Mouse (Mus musculus): ENCODE results near the gene Ndufa11.
A peak's percentile ranks its signal among the peaks of the same experiment; 100 is the strongest.

The Ndufa11 gene

DNA sequence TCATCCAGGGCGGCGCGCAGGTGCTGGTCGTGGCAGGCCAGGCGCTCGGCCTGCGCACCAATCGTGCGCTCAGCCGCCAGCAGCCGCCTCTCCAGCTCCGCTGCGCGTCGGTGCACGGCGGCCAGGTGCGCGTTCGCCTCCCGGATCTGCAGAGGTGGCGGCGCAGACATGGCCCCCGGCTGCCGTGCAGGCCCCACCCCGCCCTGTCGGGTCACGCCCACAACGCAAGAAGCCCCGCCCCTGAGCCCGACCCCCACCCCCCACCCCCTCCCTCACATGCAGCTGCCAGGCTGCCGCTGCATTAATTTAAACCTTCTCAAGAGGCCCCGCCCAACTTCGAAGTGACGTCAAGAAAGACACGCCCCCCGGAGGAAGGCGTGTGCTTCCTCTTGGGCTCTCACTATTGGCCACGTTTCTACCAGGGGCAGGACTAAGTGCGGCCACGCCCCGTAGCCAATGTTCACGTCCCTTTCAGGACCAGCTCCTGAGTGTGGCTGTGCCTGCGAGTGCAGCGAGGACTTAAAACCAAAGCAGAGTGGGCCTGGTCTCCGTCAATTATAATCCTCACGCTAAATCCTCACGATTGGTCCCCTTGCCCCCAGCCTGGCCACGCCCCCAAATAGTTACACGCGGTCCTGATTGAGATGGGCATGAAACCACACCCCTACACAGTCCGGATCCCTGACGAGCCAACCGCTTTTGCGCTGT, 758 bp upstream of the Ndufa11 start:
- DNase-seq = peak; percentile 94

DNA sequence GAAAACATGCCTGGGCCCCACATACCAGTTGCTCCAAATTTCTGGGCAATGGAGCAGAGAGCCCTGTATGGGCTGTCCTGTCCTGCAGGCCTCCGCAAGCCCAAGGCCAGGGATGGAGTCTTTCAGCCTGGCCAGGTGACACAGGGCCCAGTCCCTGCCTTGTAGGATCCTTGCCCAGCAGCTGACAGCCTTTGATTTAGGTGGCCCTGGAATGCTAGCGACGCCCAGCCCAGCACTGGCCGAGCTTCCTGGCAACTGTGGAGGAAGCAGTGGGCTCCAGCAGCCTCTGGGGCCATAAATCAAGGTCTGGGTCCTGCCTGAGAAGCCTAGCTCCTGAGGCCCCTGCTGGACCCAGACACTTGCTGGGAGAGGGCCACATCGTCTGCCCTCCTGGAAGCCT, 4.9 kb downstream of the Ndufa11 start:
- DNase-seq = no peak

DNA sequence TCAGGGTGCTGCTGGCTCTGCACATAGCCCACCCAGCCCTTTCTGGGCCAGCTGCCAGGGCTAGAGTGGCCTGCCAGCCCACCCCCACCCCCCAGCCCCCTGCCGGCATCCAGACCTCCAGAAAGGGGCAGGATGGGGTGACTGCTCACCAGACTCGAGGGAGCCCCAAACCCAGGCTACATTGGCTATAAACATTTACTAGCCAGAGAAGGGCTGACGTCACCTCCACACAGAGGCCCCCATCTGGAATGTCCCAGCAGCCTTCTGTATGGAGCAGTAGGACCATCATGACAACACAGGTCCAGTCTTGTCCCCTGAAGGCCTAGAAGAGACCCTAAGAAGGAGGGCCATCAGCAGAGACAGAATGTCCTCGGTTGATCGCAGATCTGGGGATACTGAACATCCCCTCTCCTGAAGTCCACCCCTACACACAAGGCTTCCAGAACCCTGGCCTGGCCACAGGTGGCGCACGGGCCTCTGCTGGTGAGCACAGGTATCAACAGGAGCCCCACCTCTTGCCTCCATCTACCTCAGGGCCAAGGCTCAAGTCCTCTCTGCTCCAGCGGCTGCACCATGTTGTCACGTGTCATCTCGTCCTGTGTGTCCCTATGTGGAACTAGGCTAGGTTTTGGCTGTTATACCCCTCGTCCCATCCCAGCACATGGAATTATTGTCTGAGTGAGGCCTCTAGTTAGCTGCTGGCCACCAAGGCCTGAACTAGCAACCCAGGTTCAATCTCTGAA, 6.0 kb downstream of the Ndufa11 start:
- no peak for DNase-seq

DNA sequence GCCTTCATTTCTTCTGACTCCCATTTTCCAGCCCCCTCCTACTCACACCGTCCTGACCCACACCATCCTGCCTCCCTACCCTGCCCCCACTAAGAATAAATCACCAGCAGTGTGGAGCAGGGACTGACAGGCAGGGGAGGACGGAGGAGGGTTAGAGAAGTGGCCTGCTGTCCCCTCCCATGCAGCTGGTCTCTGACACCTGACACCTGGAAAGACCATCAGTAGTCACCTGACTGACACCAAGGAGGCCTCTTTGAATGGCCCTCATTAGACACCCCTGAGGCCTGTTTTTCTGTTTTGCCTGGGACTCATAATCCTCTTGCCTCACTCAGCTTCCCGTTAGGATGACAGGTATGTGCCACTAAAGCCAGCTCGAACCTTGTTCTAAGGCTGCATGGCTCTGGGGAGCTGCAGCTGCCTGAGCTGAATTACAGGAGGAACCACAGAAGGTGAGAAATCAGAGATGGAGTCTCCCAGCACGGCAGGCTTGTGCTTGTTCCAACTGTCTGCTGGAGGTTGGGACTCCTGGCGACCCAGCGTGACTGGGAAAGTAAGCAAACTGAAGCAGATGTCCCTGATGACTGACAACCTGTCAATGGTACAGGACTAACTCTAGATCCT, 9.6 kb downstream of the Ndufa11 start:
- no peak for DNase-seq

DNA sequence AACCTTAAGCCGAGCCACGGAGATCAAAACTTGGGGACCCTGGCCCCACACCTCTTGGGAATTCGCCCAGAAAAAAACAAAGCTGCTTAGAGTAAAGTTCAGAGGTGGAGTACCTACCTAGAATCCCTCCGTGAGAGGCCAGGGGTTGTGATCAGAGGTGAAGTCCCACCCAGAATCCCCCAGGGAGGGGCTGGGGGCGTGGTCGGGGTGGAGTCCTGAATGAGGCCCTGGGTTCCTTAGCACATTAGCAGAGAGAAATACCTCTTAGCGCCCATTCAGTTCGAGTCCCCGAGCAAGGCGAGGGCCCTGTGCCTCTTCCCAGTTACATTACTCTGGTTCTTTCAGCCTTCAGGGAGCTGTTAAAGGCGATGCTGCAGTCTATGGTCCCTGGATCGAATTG, 10.1 kb downstream of the Ndufa11 start:
- DNase-seq = peak; percentile 12

DNA sequence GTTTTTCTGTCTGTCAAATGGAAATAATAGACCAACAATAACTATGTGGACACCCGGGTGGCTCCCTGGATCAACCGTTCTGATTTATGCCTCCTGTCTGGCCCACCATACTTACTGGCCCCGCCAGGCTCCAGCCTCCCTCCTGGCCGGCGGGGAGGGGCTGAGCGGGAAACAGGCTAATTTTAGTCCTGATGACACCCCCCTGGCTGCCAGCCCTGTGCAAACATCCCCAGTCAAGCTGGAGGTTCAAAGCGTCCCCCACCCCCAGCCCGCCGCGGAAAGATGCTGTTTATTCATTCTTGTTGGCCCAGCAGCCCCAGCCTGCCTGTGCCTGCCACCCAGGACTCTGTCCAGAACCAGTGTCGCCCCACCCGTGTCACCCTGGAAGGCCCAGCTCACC, 10.6 kb downstream of the Ndufa11 start:
- no peak for DNase-seq

DNA sequence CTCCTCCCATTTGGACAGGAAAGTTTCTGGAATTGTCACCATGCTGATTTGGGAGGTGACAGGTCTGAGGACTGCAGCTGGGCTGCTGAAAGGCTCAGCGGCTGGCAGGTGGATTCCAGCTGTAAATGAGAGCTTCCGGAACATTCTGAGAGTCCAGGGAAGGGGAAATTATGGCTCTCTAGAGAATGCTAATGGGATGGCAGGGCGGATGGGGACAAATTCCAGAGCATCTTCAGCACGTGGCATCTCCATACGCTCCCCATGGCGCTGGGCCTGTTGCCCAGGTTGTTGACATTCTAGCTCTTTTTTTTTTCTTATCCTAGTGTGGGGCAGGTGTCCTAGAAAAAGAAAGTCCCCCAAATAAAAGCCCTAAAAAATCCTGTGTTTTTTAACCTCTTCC, 11.6 kb downstream of the Ndufa11 start:
- DNase-seq = peak; percentile 29

DNA sequence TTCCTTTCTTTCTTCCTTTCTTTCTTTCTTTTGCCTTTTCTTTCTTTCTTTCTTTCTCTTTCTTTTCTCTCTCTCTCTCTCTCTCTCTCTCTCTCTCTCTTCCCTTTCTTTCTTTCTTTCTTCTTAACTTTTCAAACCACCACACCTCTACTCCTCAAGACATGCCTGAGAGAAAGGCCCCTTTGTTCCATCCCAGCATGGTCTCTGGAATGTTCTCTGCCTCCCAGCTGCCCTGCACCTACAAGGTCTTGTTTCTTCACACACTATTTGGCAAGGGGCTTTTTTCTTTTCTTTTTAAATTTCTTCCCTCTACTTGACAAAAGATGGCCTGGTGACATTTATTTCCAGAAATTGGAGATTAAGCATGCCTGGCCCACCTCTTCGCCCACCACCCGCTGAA, 12.1 kb downstream of the Ndufa11 start:
- no peak for DNase-seq

DNA sequence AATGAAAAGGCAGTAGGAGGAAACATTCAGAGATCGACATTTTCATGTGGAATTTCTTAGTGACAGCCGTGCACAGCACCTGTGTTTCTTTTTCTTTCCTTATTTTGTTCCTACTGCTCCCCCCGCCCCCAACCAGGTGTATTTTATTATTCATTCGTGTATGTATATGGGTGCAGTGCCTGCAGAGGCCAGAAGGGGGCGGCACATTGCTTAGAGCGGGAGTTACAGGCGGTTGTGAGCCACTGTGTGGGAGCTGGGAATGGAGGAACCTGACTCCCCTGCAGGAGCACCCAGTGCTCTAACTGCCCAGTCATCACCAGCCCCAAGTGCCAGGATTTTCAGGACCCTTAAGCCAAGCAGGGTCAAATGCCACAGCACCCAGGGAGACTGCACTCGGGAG, 19.0 kb downstream of the Ndufa11 start:
- DNase-seq = no peak

DNA sequence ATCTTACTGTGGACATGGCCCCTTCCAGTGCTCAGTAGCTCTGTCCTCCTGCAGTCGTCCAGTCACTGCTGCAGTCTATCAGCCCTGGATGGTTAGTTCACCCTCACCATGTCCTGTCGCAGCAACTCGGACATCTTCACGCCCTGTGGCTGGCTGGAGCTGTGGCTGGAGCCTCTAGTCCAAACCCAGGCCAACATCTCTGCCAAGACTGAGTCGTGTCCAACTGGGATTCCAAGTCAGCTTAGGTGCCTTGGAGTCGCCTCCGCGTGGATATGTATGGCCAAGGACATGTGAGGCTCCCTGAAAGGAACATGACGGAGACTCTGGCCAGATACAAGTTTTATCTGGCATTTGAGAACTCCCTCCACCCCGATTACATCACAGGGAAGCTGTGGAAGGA, 20.7 kb downstream of the Ndufa11 start:
- DNase-seq = no peak

DNA sequence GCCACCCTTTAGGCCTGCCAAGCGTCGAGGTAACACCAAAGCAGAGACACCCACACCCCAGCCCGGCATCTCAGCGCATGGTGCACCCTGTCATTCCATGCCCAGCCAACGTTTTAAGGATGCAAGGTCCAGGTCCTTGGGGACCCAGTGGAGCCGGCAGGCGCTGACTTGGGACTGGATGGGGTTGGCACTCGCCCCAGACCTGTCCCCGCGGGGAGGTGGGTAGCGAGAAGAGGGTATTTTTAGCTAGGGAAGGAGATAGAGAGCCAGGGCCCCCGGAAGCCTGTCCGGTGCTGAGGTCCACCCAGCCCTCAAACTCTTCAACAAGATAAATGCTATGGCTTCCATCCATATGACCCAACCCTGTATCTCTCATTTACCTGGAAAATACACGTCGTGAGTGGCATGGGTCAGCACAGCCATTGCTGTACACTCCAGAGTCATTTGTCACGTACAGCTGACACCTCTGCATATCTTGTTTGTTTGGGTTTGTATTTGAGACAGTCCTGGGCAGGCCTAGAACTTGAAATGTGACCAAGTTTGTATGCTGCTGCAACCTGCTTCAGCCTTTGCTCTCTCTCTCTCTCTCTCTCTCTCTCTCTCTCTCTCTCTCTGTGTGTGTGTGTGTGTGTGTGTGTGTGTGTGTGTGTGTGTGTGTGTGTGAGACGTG, 22.7 kb downstream of the Ndufa11 start:
- no peak for DNase-seq

DNA sequence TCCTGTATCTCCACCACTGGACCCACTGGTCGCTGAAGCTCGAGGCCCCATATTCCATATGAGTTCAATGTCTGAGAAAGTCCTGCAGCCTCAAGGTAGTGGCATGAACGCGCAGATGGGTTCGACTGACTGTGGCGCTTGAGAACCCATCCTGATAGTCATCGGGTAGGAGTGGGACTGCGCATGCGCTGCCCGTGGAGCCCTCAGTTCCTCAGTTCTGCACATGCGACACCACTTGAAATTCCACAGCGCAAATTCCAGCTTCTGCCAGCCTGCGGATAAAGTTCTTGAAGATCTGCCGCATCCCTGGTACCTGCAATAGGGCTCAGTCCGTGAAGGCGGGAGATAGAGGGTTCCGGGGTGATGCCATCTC, 23.2 kb downstream of the Ndufa11 start:
- DNase-seq = no peak

DNA sequence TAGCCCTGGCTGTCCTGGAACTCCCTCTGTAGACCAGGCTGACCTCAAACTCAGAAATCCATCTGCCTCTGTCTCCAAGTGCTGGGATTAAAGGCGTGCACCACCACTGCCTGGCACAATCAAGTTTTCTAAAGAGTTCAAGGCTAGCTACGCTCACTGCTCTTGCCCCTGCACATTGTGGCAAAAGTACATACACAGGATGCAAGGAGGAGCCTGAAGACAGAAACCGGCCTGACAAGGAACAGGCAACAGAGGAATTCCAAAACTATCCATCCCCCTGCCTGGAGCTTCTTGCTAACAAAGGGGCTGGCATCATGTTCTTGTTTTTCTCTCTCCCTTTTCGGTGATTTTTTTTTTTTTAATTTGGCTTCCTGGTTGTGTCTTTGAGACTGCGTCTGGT, 26.6 kb downstream of the Ndufa11 start:
- no peak for DNase-seq

DNA sequence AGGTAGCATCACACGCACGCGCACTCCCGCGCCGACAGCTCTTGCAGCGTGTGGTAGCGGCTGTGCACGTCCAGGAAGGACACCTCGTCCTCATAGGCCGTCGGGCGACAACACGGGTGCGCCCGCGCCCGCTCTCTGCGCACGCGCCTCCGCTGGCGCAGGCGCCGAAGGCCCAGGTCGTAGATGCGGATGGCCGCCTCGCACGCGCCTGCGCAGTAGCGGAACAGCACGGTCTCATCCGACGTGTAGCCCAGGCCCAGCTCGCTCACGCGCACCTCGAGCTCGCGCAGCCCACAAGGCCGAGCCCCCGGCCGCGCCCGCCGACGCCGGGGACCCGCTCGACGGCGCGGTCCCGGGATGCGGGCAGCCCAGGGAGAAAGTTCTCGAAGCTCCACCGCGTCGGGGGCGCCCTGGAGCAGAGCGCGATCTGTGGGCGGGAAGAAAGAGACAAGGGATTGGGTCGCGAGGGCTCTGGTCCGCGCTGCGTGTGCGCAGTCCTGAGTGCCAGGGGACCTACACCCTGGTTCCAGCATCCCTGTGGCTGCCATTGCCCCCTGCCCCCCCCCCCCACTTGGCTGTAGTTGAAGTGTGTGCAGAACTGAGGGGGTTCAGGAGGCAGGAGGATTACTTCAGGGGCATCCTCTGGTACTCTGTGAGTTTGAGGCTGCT, 34.0 kb downstream of the Ndufa11 start:
- DNase-seq = no peak

DNA sequence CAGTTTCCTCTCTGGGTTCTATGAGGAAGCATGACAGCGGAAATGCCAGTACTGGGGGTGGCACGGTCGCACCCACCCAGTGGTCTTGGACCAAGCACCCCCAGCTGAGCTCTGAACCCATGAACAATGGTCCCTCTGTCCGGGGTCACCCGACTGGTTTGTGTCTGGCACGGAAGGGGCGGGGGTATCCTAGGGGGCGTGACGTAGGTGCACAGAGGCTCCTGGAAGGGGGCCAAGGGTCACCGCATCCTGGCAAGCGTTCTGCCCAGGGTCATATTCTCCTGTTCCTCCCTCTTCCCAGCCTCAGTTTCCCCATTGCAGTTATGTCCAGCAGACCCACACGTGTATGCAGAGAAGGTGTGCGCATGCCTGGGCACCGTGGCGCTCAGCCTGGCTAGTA, 35.9 kb downstream of the Ndufa11 start:
- DNase-seq = no peak

DNA sequence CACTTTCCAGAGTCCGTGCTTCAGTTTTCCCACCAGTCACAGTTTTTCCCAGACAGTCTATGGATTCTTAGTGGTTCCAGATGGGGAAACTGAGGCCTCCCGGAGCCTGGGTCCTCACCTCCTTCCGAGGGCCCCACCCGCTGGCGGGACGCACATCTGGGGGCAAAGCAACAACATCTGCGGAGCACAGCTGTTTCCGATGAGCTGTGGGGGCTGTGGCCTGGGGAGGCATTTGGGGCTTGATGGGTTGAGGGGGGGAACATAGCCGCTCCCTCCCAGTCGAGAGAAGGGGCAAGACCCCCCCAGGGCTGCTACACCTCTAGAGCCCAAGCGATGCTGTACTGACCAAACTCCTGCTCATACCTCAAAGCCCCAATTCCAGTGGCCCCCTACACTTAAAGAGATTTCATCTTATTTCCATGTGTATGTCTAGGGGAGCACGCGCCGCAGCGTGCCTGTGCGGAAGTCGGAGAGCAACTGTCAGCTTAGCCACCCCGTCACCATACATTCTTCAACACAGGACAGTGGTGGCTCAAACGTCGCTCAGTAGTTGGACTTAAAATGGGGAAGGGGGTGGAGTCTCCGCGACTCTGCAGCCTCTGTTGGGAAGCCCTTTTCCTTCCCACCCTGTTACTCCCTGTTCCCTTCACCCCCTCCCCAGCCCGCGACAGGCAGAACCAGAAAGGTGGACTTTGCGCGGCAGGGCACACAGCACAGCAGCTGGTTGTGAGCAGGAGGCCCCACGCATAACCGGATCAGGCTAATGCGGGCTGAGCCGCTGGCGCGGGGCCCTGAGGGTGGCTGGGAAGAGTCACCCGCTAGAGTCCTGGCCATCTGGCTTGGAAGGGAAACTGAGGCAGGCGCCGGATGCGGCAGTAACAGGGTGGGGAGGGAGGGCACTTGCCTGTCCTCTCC, 37.0 kb downstream of the Ndufa11 start:
- no peak for DNase-seq

DNA sequence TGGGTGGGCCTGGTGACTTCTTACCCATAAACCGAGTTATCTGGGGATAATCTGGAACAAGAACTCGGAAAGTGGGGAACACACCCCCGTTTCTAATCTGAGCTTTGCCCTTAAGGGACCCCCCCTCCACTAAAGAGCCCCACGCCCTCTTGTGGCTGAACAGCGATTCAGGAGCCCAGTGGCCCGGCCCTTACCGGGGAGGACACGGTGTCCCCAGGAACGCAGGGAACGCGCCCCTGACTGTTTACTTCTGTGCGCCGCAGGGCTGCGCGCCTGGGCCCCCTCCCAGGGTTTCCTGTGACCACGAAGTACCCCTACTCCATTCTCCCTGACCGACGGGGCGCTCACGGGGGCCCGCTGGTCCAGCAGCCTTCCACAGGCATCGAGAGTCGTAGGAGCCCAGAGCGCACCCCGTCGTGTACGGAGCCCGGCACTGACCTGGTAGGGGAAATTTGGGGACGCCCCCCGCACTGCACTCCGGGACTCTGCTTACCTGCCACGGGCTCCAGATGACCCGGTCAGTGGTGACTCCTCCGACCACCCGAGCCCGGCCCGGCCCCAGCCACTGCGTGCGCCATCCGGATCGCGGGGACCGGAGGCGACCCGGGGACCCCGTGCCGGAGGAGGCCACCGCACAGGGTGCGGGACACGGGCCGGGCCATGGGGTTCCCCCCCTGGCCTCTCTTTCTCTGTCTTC, 39.3 kb downstream of the Ndufa11 start:
- DNase-seq = no peak

DNA sequence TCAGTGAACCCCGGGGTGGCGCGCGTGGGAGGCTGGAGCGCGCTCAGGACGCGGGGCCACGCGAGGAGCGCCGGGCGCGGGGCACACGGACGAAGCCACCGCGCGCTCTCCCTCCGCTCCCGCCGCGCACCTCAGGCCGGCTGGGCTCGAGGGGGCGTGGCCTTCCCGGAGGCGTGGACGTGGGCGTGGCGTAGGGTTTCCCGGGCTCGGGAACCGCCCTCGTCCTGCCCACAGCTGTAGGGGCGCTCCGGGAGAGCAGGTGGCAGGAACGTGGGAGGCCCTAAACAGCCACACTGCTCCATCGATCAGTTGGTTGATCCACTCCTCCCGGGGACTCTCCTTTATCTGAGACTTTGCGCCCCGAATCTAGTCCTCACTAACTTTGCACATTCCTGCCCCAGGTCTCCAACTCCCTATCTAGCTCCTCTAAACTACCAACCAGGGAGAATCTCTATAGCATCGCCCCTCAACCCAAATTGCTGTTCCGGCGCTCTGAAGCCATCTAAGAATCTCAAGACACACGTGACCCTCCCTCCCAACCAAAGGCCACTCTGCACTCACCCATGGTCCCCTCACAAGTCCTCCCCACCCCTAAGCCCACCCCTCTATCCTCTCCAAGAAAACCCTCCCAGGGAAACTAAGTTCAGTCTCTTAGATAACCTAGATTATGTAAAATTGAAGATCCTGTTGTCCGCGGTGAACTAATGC, 40.0 kb downstream of the Ndufa11 start, which contains the start of gene Nrtn:
Gene Nrtn (minus strand): TSS at position 115 of the 708 bp plus-strand sequence.
- peak; percentile 33 for DNase-seq

DNA sequence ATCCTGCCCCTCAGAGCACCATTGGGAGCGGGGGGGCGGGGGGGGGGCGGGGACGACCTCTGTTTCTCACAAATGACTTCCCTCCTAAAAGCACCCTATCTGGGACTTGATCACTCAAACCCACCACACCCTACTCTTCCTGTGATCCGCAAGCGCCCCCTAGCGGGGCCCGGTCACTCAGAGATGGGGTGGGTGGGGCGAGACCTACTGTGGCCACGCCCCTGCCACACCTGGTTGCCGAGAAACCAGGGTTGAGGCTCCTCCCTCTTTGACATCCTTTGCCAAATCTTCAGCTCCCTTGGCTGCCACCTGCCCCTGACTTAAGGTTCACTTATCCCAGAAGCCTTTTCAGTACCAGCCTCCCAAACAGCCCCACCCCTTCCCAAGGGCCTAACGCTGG, 40.6 kb downstream of the Ndufa11 start:
- DNase-seq = peak; percentile 59

DNA sequence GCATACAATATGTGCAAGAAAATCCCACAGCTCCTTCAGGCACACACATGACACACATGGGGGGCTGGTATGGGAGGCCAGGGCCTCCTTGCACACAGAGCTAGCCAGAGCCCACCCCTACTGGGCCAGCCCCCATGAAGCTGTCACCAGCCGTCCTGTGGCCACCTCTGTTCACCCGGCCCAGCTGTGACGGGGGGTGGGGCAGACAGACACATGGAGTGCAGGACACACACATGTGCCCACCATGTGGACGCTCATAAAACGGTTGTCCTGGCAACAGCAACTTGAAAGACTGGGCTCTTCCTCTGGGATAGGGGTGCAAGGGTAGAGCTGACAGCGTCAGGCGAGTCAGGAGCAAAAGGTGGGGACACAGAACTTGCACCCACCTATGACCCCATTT, 41.7 kb downstream of the Ndufa11 start:
- DNase-seq = peak; percentile 11

DNA sequence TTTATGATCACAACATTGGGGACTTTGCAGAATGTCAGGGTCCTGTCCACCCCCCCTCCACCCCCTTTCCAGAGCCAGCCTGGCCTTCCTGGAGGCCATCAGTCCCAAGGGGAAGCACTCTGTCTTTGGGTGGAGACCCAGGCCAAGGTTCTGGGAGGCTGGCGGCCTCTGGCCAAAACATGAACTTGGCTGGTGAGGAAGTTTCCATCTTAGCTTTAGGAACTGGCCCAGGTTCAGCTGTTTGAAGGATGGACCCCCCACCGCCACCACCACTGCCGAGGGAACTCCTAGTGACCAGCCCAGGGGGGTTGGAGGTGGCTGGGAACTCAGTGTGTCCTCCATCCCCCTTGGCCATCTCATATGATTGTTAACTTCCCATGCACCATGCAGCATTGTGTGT, 43.5 kb downstream of the Ndufa11 start:
- DNase-seq = peak; percentile 42

Data from cerebellum, adult 8-10 months (tissue).